Mouse (Mus musculus) cerebellum, adult 9-10 months (tissue): Measurements from ENCODE around the gene Aurkb.

Experiments
- DNase-seq: peaks from one replicate; pipeline ENCODE4 v3.0.0; 2022

Gene Aurkb

GRCm38 (mm10) chr11:69037231-69038061 lies 8.0 kb upstream of the Aurkb start:
- DNase-seq = peak; percentile 91

GRCm38 (mm10) chr11:69038173-69038572 lies 7.3 kb upstream of the Aurkb start:
- DNase-seq = no peak

GRCm38 (mm10) chr11:69046395-69046774 lies 938 bp downstream of the Aurkb start:
- no peak for DNase-seq

GRCm38 (mm10) chr11:69047592-69047991 lies 2.1 kb downstream of the Aurkb start:
- DNase-seq = no peak

GRCm38 (mm10) chr11:69048151-69048550 lies 2.7 kb downstream of the Aurkb start:
- no peak for DNase-seq

GRCm38 (mm10) chr11:69050748-69051147 lies 5.3 kb downstream of the Aurkb start:
- DNase-seq = no peak

GRCm38 (mm10) chr11:69051771-69052170 lies 6.3 kb downstream of the Aurkb start:
- DNase-seq = no peak

GRCm38 (mm10) chr11:69052824-69053421 lies 7.5 kb downstream of the Aurkb start:
- DNase-seq = no peak

GRCm38 (mm10) chr11:69053848-69054247 lies 8.4 kb downstream of the Aurkb start:
- DNase-seq = no peak

GRCm38 (mm10) chr11:69058265-69058664 lies 12.8 kb downstream of the Aurkb start:
- DNase-seq = no peak

- peak; percentile 64 for DNase-seq
Measured at GRCm38 (mm10) chr11:69058729-69059356, 13.4 kb downstream of the Aurkb start.

- DNase-seq = peak; percentile 98
Measured at GRCm38 (mm10) chr11:69059357-69059974, 14.0 kb downstream of the Aurkb start, which contains the start of gene Borcs6. Borcs6 (plus strand) TSS chr11:69059717.

- no peak for DNase-seq
Measured at GRCm38 (mm10) chr11:69059975-69060411, 14.5 kb downstream of the Aurkb start.

GRCm38 (mm10) chr11:69060448-69061254 lies 15.2 kb downstream of the Aurkb start:
- peak; percentile 57 for DNase-seq

GRCm38 (mm10) chr11:69061255-69061912 lies 15.9 kb downstream of the Aurkb start:
- DNase-seq = peak; percentile 70

- DNase-seq = peak; percentile 89
Measured at GRCm38 (mm10) chr11:69062194-69062760, 16.8 kb downstream of the Aurkb start.

- peak; percentile 97 for DNase-seq
Measured at GRCm38 (mm10) chr11:69062761-69063224, 17.3 kb downstream of the Aurkb start.

GRCm38 (mm10) chr11:69063413-69064201 lies 18.2 kb downstream of the Aurkb start:
- DNase-seq = peak; percentile 78

GRCm38 (mm10) chr11:69064259-69065133 lies 19.0 kb downstream of the Aurkb start:
- peak; percentile 62 for DNase-seq
